Mouse (Mus musculus) urinary bladder, postnatal 36 days (tissue): ENCODE measurements at regions not wholly inside any gene's neighbourhood (a gene's known extent, or its start where the extent isn't known, plus 50 kb on each side); places are given as distances from the start of the nearest gene placed in this dataset.

Source experiments
- DNase-seq, 2 experiments: peaks; one replicate each; pipeline ENCODE4 v3.0.0; 2022; ENCODE audit warnings: low spot score in 2 of 2, mixed read lengths in 1 of 2

DNA sequence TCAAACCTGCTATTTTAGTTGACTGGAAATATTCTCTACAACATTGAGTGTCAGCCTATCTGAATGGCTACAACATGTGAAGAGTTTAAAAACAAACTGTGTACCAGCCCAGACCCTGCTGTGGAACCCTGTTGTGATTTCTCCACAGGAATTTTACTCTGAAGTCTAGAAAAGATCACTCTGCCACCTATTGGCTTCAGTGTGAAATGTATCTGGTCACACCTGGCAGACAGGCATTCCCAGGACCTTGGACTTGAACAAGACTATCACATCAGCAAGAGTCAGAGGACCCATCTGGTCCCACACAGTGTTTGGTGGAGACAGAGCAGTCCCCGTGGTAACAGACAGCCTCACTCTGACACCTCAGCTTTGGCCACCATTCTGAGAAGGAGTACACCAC, 311.3 kb upstream of the Runx1 start:
- DNase-seq: no peak

DNA sequence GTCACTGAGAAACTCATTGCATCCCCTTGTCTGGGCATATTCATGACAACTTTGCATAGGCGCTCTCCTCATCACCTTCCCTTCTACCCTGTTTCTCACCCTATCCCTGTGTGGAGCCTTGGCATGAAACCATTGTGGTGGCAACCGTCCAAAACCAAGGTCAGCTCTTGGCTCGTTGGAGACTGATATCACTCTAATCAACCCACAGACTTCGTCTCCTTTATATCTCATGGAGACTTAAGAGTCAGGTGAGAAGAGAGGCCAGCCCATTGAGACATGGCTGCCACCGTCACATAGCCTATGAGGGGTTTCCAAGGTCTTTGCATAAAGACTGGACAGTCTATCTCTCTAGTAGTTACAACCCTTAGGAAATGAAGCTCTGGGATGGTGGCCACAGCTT, 305.5 kb upstream of the Runx1 start:
- DNase-seq: no peak

DNA sequence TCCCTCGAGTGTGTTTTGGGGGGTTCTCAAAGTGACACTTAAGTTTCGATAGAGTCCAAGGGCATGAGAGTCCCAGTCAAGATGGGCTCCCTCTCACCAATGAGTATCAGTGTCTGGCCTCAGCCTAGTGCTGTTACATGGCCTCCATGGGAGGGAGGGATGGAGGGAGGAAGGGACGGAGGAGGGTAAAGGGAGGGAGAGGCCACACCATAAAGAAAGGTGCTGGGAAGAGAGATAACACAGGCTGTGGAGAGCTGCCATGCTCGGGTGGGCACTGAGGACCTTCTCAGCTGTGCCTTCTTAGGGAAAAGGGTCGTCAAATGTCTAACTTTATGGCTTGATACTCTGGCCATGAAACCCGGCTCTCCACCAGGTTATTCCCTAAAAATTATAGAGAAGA, 304.7 kb upstream of the Runx1 start:
- no peak for DNase-seq

DNA sequence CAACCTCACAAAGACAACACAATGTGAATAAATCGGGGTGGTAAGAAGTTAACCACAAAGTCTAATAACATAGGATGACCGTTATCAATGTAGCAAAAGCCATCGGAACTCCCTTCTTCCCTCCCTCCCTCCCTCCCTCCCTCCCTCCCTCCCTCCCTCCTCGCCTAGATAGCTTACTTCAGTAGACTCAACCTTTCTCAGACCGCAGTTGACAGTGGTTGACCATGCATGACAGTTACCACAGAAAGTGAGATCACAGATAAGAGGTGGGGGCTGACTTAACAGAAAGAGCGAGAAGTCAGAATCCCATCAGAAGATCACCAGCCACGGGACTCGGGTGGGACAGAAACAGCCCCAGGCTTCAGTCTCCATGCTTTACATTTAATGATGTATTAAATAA, 297.8 kb upstream of the Runx1 start:
- DNase-seq: no peak

DNA sequence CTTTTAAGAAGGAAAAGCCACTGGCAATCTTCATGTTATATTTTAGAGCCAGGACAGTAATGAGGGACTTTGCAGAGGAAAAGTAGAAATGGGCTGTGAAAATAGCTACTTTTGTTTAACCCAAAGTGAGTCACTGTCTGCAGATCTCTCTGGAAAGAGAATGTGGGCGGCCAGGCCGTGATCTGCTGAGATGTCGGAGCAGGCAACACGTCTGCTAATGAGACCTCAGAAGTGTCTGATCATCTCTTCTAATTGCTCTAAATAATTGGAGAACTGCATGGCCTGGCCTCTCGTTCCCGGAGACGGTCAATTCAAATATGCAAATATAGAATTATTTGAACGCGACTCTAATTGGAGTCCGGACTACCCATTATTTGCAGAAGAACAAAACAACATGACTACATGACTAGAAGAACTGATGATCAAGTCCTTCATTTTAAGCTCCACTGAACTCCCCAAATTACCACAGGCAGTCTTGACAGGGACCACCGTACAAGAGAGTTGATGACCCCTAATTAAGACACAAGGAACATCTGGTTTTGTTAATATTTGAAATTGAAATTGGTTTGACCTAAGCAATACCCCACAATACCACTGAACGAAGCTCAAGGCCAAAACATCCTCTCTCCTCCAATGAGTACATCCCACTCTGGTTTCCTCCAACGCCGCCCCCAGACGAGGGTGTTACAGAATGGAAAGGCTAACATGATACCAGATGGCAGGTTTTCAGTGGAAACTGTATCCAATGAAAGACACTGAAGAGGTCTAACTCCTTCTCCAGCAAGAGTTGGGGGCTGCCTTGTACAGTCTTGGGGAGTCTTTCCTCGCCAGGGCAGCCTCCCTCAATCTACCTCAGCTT, 290.4 kb upstream of the Runx1 start:
- no peak for DNase-seq

DNA sequence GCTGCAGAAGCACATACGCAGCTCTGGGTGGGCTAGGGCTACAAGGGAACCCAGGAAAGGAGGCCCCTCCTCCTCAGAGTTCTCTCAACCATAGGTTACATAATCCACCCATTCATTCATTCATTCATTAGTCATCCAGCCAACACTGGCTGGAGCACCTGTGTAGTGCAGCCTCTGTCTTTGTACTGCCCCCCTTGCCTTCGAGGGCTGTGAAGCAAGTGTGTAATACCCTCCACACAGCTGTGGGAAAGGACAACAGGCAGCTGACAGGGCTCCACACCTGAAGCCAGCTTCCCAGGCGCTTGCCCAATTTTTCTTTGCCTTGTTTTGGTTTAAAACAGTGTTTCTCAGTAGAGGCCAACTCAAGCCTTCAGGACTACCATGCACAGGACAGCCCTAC, 285.0 kb upstream of the Runx1 start:
- no peak for DNase-seq

GRCm38 (mm10) chr16:93110451-93110850, 284.5 kb upstream of the Runx1 start:
- no peak for DNase-seq

- no peak for DNase-seq
Observed at GRCm38 (mm10) chr16:93109683-93110407, 283.9 kb upstream of the Runx1 start.

GRCm38 (mm10) chr16:93107524-93107845, 281.5 kb upstream of the Runx1 start:
- DNase-seq: no peak

DNA sequence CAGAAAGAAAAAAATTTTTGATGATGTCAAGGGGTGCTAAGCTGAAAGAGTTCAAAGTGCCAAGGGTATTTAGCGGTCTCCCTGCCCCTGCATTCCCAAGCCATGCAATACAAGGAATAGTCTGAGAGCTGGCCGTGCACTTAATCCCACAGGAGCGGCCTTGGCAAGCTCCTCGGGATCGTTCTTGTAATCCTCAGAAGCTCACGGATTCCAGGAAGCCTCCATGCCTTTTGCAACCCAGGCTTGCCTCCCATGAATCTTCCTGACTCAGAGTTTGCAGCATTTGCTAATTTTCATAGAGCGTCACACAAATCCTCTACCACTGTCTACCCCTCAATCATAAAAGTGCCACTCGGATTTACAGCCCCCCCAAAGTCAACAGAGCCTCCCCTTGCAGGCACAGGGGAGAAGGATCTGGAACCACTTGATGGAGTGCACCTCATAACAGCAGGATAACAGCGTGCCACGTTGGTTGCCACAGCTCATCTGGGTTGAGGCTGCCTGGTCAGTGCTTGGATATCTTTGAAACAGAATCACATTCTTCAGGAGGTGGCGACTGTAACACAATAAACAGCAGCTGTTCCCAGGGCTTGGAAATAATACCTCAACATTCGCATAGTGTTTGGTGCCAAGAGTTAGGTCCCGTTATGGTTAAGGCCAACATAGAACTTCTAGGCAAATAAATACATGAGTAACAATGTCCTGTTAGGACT, 281.0 kb upstream of the Runx1 start:
- peak; percentile 32 to 79 for DNase-seq

DNA sequence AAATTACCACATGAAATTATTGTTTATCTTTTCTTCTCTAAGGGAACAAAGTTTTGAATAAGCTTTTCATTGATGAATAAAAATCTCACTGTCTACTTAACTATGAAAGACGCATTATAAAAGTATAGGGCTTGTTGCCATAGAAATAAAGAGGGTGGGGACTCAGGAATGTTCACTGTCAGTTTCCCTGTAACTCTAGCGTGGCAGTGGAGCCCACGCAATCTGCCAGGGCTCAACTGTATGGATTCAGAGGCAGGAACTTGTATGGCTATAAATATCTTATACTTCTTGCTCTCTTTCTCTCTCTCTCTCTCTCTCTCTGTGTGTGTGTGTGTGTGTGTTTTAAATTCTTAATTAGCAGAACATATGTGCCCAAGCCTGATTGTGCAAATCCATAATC, 276.2 kb upstream of the Runx1 start:
- DNase-seq: no peak

GRCm38 (mm10) chr16:93098057-93098456, 272.1 kb upstream of the Runx1 start:
- no peak for DNase-seq

GRCm38 (mm10) chr16:93096175-93096574, 270.2 kb upstream of the Runx1 start:
- DNase-seq: no peak

DNA sequence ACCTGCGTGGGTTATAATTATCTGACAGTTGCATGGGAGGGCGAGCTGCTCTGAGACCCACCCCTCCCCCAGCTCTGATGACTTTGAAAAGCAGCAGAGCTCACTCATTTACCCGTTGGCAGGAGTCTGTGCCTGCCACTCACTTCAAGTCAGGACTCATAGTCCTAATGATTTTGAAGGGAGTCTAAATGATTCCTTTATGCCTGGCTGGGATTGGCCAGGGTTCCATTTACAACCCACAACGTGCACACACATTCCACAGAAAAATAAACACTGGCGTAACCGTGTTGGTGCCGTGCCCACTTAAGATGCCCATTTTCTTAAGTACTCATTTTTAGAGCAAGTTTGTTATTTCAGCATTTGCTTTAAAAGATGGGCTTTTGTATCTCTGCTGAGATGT, 266.8 kb upstream of the Runx1 start:
- no peak for DNase-seq

GRCm38 (mm10) chr16:93085227-93085883, 259.4 kb upstream of the Runx1 start:
- no peak for DNase-seq

DNA sequence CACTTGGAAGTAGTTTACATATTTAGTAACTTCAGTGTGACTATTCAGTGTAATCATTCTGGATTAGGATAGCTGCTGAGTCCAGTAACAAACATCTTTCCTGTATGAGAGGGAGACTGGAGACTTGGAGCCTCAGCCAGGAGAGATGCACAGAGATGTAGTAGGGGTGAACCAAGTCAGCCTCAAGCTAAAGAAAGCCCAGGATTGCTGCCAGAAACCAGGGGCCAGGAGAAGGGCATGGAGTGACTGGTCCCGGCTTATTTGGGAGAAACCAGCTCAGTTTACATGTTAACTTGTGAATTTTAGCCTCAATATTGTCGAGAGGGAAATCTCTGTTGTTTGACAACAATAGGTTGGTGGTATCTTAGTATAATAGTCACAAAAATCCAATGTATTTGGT, 257.8 kb upstream of the Runx1 start:
- DNase-seq: no peak

DNA sequence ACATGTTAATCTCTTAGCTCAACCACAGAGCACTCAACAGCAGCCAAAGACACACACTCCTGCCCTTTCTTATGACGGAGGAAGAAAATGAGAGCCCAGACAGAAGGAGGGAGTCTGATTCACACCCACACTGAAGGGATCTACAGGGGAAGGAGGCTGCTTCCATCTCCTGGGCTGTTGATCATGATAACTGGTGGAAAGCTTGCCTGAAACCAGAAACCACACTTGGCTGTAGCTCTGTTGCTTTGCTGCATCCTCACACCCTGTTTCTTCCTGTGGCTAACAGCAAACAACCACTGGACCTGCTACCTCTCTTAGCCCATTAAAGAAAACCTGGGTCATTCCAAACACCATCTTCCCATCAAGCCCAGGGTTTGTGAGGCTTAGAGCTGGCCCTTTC, 257.2 kb upstream of the Runx1 start:
- no peak for DNase-seq

GRCm38 (mm10) chr16:93081533-93081932, 255.6 kb upstream of the Runx1 start:
- no peak for DNase-seq

GRCm38 (mm10) chr16:93079660-93080390, 253.9 kb upstream of the Runx1 start:
- DNase-seq: peak; percentile 15 to 58

- DNase-seq: no peak
Observed at GRCm38 (mm10) chr16:93078909-93079308, 253.0 kb upstream of the Runx1 start.

GRCm38 (mm10) chr16:93075488-93075887, 249.5 kb upstream of the Runx1 start:
- DNase-seq: no peak
